Mouse (Mus musculus) spleen, postnatal 14 days (tissue): ENCODE results near the gene Vps25.

Source experiments
- DNase-seq, 2 experiments: peaks; one replicate each; pipeline ENCODE4 v3.0.0; 2021 to 2022; ENCODE audit warnings: low spot score in 2 of 2

Vps25 gene

GRCm38 (mm10) chr11:101245071-101245470 lies 8.4 kb upstream of the Vps25 start:
- DNase-seq: no peak

GRCm38 (mm10) chr11:101245855-101246701 lies 7.4 kb upstream of the Vps25 start, which contains the start of gene Ramp2:
Gene Ramp2, plus strand, starts transcription at chr11:101246028.
- no peak for DNase-seq

GRCm38 (mm10) chr11:101246702-101247012 lies 6.8 kb upstream of the Vps25 start:
- no peak for DNase-seq

GRCm38 (mm10) chr11:101247521-101248030 lies 5.9 kb upstream of the Vps25 start:
- no peak for DNase-seq

- peak in 1 of 2 experiments; percentile 52 for DNase-seq
These were observed 5.1 kb upstream of the Vps25 start for GRCm38 (mm10) chr11:101248258-101248994.

GRCm38 (mm10) chr11:101251031-101251430 lies 2.5 kb upstream of the Vps25 start:
- DNase-seq: no peak

GRCm38 (mm10) chr11:101252941-101253340 lies 566 bp upstream of the Vps25 start:
- no peak for DNase-seq

GRCm38 (mm10) chr11:101255826-101256775 lies 2.6 kb downstream of the Vps25 start:
- no peak for DNase-seq

GRCm38 (mm10) chr11:101259261-101259712 lies 5.8 kb downstream of the Vps25 start:
- DNase-seq: no peak

GRCm38 (mm10) chr11:101259948-101260825 lies 6.7 kb downstream of the Vps25 start, which contains the start of gene Wnk4:
Gene Wnk4, plus strand, starts transcription at chr11:101260567.
- peak; percentile 59 to 63 for DNase-seq

GRCm38 (mm10) chr11:101260826-101261380 lies 7.4 kb downstream of the Vps25 start:
- DNase-seq: no peak

- DNase-seq: no peak
These were observed 8.9 kb downstream of the Vps25 start for GRCm38 (mm10) chr11:101262272-101262967.

- DNase-seq: no peak
These were observed 9.9 kb downstream of the Vps25 start for GRCm38 (mm10) chr11:101263138-101263988.

- DNase-seq: no peak
These were observed 10.4 kb downstream of the Vps25 start for GRCm38 (mm10) chr11:101263989-101264280.

- no peak for DNase-seq
These were observed 11.5 kb downstream of the Vps25 start for GRCm38 (mm10) chr11:101264954-101265471.

GRCm38 (mm10) chr11:101265906-101266305 lies 12.4 kb downstream of the Vps25 start:
- no peak for DNase-seq

GRCm38 (mm10) chr11:101269577-101270116 lies 16.1 kb downstream of the Vps25 start:
- no peak for DNase-seq

GRCm38 (mm10) chr11:101272446-101272845 lies 18.9 kb downstream of the Vps25 start:
- no peak for DNase-seq
